Mouse (Mus musculus) left cerebral cortex, adult 11 months (tissue): ENCODE results near the gene Ambra1.

Source experiments
- DNase-seq: peaks from one replicate; pipeline ENCODE4 v3.0.0; 2022; ENCODE audit warnings: low spot score

The Ambra1 gene

DNA sequence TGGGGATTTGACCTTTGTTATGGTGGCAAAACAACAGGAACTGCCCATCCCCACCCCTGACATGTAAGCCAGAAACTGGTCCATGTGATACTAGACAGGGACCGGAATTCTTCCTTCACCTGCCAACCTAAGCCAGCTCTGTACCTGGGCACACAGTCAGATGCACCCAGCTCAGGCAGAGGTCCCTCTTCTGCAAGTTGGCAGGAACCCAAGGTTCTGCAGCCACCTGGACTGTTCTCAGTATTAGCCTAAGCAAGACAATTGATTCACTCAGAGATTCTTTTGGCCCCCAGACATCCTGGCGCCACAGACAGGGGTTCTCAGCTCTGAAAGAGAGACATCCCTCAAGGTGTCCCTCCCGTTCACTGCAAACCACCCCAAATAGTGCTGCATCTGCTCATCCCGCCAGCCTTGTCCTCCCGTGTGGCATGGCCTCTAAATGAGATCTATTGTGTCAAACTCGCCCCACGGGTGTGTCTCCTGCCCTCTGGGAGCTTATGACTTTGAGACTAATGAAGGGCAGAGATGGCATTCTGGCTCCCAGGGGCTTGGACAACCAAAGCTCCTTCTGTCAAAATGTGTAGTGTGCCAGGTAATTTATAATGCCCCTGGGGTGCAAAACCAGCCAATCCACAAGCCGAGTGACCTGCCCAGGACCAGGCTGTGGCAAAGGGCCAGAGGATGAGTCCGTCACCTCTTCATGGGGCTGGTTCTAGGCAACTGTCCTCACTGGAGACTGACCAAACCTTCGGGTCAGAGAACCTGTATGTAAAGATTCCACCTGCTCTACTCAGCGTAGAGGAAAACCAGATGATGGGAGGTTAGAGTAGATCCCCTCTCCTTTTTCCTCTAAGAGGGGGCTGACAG is 229.8 kb downstream of the Ambra1 start:
- no peak for DNase-seq

DNA sequence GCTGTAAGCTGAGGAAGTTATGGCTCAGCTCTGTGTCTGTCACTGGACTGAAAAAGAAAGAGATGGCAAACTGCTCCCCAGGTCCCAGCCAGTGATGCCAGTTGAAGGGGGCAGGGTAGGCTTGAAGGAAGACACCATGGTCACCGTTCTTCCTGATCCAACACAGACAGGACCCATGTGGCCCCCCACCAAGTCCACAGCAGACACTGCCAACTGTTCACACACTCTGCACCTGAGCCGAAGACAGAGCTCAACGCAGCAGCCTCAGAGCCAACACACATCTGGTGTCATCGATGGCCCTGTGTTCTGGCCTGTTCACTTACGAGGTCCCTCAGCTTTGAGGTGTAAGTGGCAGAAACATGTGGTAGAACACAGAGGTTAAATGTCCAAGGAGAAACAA is 230.5 kb downstream of the Ambra1 start:
- DNase-seq: no peak

DNA sequence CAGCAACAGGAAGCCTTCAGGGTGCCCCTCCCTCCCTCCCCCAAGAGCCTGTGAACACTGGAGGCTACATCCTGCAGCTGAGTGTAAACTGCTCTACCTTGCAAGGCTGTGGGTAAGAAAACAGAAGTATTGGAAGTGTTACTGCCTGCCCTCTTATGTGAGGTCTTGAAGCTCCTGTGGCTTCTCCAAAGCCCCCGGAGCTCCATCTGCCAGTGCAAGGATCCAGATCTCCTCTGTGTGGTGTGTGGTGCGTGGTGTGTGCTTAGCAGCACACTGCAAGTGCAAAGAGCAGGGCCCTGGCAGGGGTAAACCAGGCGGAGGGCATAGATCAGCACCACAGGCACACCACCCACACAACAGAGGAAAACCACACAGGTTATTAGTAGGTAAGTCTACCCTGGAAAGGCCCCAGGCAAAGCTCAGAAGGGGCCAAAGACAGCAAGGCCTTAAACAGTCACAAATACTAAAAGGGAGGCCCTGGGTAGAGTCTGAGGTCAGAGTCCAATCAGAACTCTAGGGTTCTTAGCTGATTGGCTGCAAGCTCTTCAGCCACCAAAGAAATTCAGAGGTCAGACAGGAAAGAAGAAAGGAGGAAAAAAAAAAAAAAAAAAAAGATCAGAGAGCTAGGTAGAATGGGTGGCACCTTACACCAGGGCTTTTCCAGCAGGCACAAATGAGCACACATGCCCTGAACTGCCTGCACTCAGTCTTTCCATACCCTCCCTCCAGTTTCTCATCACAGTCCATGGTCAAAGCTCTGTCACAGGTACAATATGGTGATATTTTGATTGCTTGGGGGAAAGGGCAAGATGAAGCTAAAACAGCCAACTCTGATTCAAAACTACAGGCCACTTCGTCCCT is 232.2 kb downstream of the Ambra1 start:
- DNase-seq: no peak

GRCm38 (mm10) chr2:91962864-91963401 is 233.0 kb downstream of the Ambra1 start:
- DNase-seq: no peak

- peak; percentile 91 for DNase-seq
Observed at GRCm38 (mm10) chr2:91963443-91963932, 233.6 kb downstream of the Ambra1 start.

DNA sequence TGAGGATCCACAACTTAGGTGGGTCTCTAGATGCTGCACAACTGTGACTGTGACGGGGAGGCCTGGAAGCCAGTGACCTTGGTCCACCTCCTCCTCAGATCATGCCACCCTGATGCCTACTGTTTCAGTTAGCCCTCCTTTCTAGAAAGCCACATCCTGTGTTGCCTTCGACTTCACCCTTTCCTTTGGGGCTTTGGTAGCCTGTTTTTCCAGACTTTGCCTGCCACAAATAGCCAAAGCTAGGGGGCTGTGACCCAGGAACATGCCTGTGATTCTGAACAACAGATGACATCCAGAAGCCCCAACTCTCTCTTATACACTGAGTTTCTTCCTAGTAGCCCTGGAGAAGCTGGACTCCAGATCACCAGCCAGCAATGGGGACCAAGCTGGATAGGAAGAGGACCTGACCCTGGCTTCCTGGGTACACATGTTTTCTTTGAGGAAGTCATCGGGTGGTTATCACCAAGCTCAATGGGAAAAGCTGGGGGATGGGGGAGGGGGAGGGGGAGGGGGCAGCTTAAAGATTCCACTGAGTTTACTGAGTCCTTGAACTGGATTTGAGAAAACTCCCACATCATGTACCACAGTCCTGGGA is 234.8 kb downstream of the Ambra1 start:
- no peak for DNase-seq

GRCm38 (mm10) chr2:91965417-91965816 is 235.5 kb downstream of the Ambra1 start:
- DNase-seq: no peak

GRCm38 (mm10) chr2:91966367-91966766 is 236.4 kb downstream of the Ambra1 start:
- no peak for DNase-seq

GRCm38 (mm10) chr2:91967962-91968361 is 238.0 kb downstream of the Ambra1 start:
- DNase-seq: no peak
